Mouse (Mus musculus) CH12.LX (cell line): ENCODE data around the gene Abcf2. TPM values are rescaled to one million over a fixed set of nuclear protein-coding genes. Genes with fewer than 3 reads are reported as not detected.

Experiments used
- DNase-seq: peaks from one replicate; pipeline ENCODE4 v3.0.0-alpha.2; 2013; ENCODE audit errors: extremely low read depth
- H3K27ac ChIP-seq: 2 replicates; pipeline ENCODE4 v1.5.1; 2012; ENCODE audit warnings: low read depth, mild to moderate bottlenecking, control low read depth, moderate library complexity; ENCODE audit not compliant: insufficient read depth
- H3K27me3 ChIP-seq: replicated peaks from 2 replicates; pipeline ENCODE3; 2012; ENCODE audit warnings: inconsistent platforms
- H3K36me3 ChIP-seq, 2 experiments: replicated peaks in 1 of 2; 2 replicates each; pipeline versions ENCODE3 to v1.6.1; 2012; ENCODE audit warnings: inconsistent platforms in 1 of 2, low read length in 1 of 2, mild to moderate bottlenecking in 1 of 2, mixed read lengths in 1 of 2, moderate library complexity in 1 of 2; ENCODE audit not compliant: control insufficient read depth in 1 of 2, insufficient read depth in 1 of 2
- H3K4me1 ChIP-seq, 2 experiments: 2 replicates each; pipeline ENCODE4 v1.6.1; 2012; ENCODE audit warnings: inconsistent platforms in 1 of 2, moderate library complexity in 1 of 2; ENCODE audit not compliant: insufficient read depth in 2 of 2, control insufficient read depth in 1 of 2
- H3K4me2 ChIP-seq: 2 replicates; pipeline ENCODE4 v1.6.1; 2012; ENCODE audit warnings: low read depth, mild to moderate bottlenecking, control low read depth; ENCODE audit not compliant: poor library complexity, insufficient read depth, severe bottlenecking
- H3K4me3 ChIP-seq, 3 experiments: fragments of 150-350 bp in 1 of 3; sonication (generic) in 1 of 3; replicated peaks in 1 of 3; 2 replicates each; pipeline versions ENCODE3 to v1.5.1; 2011 to 2012; ENCODE audit warnings: low read depth in 2 of 3, low read length in 2 of 3, mild to moderate bottlenecking in 2 of 3, moderate library complexity in 2 of 3, control low read depth in 1 of 3, improper control_type of control experiment in 1 of 3, inconsistent platforms in 1 of 3, mixed read lengths in 1 of 3; ENCODE audit not compliant: poor library complexity in 1 of 3
- H3K79me2 ChIP-seq: replicated peaks from 2 replicates; pipeline ENCODE4 v1.6.1; 2012; ENCODE audit warnings: mild to moderate bottlenecking, moderate library complexity; ENCODE audit not compliant: control insufficient read depth, poor library complexity, insufficient read depth, severe bottlenecking; ENCODE audit errors: extremely low read depth
- H3K9ac ChIP-seq: 2 replicates; pipeline ENCODE4 v1.6.1; 2012; ENCODE audit warnings: low read depth, mild to moderate bottlenecking, control low read depth, moderate library complexity; ENCODE audit not compliant: insufficient read depth
- H3K9me3 ChIP-seq: replicated peaks from 2 replicates; pipeline ENCODE3; 2012; ENCODE audit warnings: low read length, inconsistent platforms, mixed read lengths
- BHLHE40 ChIP-seq: IDR thresholded peaks from 2 replicates; pipeline ENCODE4 v1.6.1; 2011; ENCODE audit warnings: mild to moderate bottlenecking, low read depth, low read length, improper control_type of control experiment
- CHD1 ChIP-seq: IDR thresholded peaks from 2 replicates; pipeline ENCODE4 v1.6.1; 2012; ENCODE audit warnings: low read depth, low read length, improper control_type of control experiment, inconsistent platforms
- CHD2 ChIP-seq: IDR thresholded peaks from 2 replicates; pipeline ENCODE4 v1.6.1; 2011; ENCODE audit warnings: low read length, improper control_type of control experiment
- E2F4 ChIP-seq: IDR thresholded peaks from 2 replicates; pipeline ENCODE4 v1.6.1; 2011; ENCODE audit warnings: low read depth, low read length, improper control_type of control experiment; ENCODE audit not compliant: insufficient replicate concordance
- ELF1 ChIP-seq: IDR thresholded peaks from 2 replicates; pipeline ENCODE4 v1.6.1; 2014; ENCODE audit warnings: low read depth, mild to moderate bottlenecking, inconsistent platforms, low read length, improper control_type of control experiment
- EP300 ChIP-seq: IDR thresholded peaks from 2 replicates; pipeline ENCODE4 v1.6.1; 2011; ENCODE audit warnings: low read length, improper control_type of control experiment
- IRF4 ChIP-seq: IDR thresholded peaks from 2 replicates; pipeline ENCODE4 v1.6.1; 2014; ENCODE audit warnings: low read depth, mild to moderate bottlenecking, inconsistent platforms, low read length, improper control_type of control experiment
- JUN ChIP-seq: IDR thresholded peaks from 2 replicates; pipeline ENCODE4 v1.6.1; 2011; ENCODE audit warnings: low read depth, mild to moderate bottlenecking, low read length, improper control_type of control experiment, moderate library complexity; ENCODE audit not compliant: insufficient read depth
- JUND ChIP-seq: conservative IDR thresholded peaks from 2 replicates; pipeline ENCODE4 v1.6.1; 2011; ENCODE audit warnings: low read depth, low read length, improper control_type of control experiment
- KAT2A ChIP-seq: IDR thresholded peaks from 2 replicates; pipeline ENCODE4 v1.6.1; 2012; ENCODE audit warnings: low read length, improper control_type of control experiment, inconsistent platforms; ENCODE audit not compliant: insufficient replicate concordance
- MAFK ChIP-seq: IDR thresholded peaks from 2 replicates; pipeline ENCODE4 v1.6.1; 2011; ENCODE audit warnings: low read length, improper control_type of control experiment; ENCODE audit not compliant: insufficient replicate concordance
- MAX ChIP-seq: IDR thresholded peaks from 2 replicates; pipeline ENCODE4 v1.6.1; 2011; ENCODE audit warnings: low read length, improper control_type of control experiment
- POLR2A ChIP-seq: IDR thresholded peaks from 2 replicates; pipeline ENCODE4 v1.6.1; 2011; ENCODE audit warnings: low read depth, mild to moderate bottlenecking, improper control_type of control experiment, low read length
- POLR2AphosphoS2 ChIP-seq: IDR thresholded peaks from 2 replicates; pipeline ENCODE4 v1.6.1; 2011; ENCODE audit warnings: low read depth, low read length, improper control_type of control experiment
- UBTF ChIP-seq: IDR thresholded peaks from 2 replicates; pipeline ENCODE4 v1.6.1; 2012; ENCODE audit warnings: low read depth, mild to moderate bottlenecking, inconsistent platforms, low read length, improper control_type of control experiment, moderate library complexity
- USF1 ChIP-seq: IDR thresholded peaks from 2 replicates; pipeline ENCODE4 v1.6.1; 2014; ENCODE audit warnings: low read depth, mild to moderate bottlenecking, inconsistent platforms, low read length, improper control_type of control experiment
- USF2 ChIP-seq: conservative IDR thresholded peaks from 2 replicates; pipeline ENCODE4 v1.6.1; 2011; ENCODE audit warnings: low read depth, low read length, improper control_type of control experiment
- dilution Hi-C: fragments of 300-500 bp; cut with MboI; formaldehyde crosslinking; loops from 2 replicates; pipeline ENCODE4 v1.14.3; 2020; ENCODE audit warnings: low sequenced_read_pairs; ENCODE audit not compliant: extremely low pct_unique_long_range_greater_than_20kb, extremely low pct_ligation_motif_present
- in situ Hi-C: fragments of 300-500 bp; cut with MboI; formaldehyde crosslinking; loops from 3 replicates; pipeline ENCODE4 v1.14.3; 2019; ENCODE audit warnings: low sequenced_read_pairs, low pct_ligation_motif_present, low pct_unique_long_range_greater_than_20kb, mixed read lengths
- polyA plus RNA-seq: library from polyadenylated mRNA; unstranded; fragments of >175 nt; gene quantifications from 2 replicates; pipeline ENCODE4 v1.2.1, GENCODE M21; 2012; ENCODE audit warnings: low read depth; ENCODE audit not compliant: insufficient read length
- total RNA-seq, 2 experiments: library from RNA; depleted of rRNA; stranded (reverse); fragments of 300-350 nt in 1 of 2; fragments of >200 nt in 1 of 2; gene quantifications; 2 replicates each; pipeline ENCODE4 v1.2.3; 2012 to 2014

Abcf2 gene
- total and polyA plus RNA-seq, 3 experiments = 118 to 162 (median 162) TPM

DNA sequence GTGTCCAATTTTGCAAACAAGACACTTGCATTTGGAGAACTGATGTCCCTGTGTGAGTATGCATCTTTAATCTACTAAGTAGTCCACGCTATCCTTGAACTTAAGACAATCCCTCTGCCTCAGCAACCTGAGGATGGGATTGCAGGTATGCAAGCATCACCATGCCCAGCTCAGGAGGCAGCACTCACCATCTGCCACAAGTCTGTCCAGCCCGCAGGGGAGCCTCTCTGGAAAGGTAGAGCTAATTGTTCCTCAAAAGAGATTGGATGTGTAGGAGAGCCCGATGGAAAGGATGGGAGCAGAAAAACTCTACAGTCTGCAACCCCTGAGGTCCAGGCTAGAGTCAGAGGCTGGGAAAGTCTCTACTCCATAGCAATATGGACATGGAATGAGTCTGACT lies 41.7 kb upstream of the Abcf2 start:
- no peak for DNase-seq
- H3K79me2 ChIP-seq = no peaks in the 10 kb centered on the region

DNA sequence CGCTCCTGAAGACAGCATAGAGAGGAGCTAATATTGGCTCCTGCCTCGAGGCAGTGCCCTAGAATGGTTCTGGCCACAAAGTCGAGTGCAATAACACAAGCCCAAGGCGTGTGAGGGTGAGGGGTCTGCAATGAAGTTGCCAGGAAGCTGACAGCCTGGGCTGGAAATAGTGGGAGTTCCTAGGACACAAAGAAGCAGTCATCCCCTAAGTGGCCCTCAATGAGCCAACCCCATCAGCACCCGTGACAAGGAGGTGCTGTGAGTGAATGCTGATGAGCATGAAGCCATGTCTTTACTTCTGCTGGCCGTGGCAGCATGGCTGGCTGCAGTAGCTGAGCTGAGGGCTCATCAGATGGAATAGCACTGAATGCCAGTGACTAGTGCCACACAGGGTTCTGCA lies 37.8 kb upstream of the Abcf2 start:
- Histone ChIP-seq H3K4me2 (no peak overlapping the region), H3K36me3 (no peaks in the 10 kb centered on the region), H3K79me2 (no peaks in the 10 kb centered on the region), H3K27ac (no peak overlapping the region), H3K4me3 (no peak overlapping the region), H3K9ac (no peak overlapping the region), H3K27me3 (peaks cover 44% of the 10 kb centered on the region), H3K9me3 (no peaks in the 10 kb centered on the region), H3K4me1 (no peaks in the 10 kb centered on the region)
- no peak for TF ChIP-seq CHD2
- TF ChIP-seq USF2 = no peak
- dilution Hi-C loops (no loop called here), in situ Hi-C loops (no loop called here)
- DNase-seq = no peak

More for the DNA sequence above, 41.7 kb upstream of the Abcf2 start:
- Histone ChIP-seq H3K9me3 (no peaks in the 10 kb centered on the region), H3K4me1 (peaks cover under 1 to 4% of the 10 kb centered on the region in 2 experiments; a peak in 3 of 4 replicates), H3K36me3 (no peaks in the 10 kb centered on the region), H3K27me3 (peaks cover 76% of the 10 kb centered on the region), H3K9ac (no peak overlapping the region), H3K4me3 (no peak overlapping the region), H3K4me2 (no peak overlapping the region), H3K27ac (no peak overlapping the region)
- no peak for TF ChIP-seq EP300
- TF ChIP-seq POLR2A = no peak
- no peak for TF ChIP-seq KAT2A
- no peak for TF ChIP-seq JUND
- TF ChIP-seq IRF4 = no peak
- TF ChIP-seq UBTF = no peak
- no peak for TF ChIP-seq POLR2AphosphoS2
- no peak for TF ChIP-seq MAFK
- no peak for TF ChIP-seq USF1
- no peak for TF ChIP-seq ELF1
- no peak for TF ChIP-seq E2F4
- no peak for TF ChIP-seq BHLHE40
- TF ChIP-seq CHD1 = no peak
- TF ChIP-seq MAX = no peak
- dilution Hi-C loops = no loop called here
- in situ Hi-C loops = no loop called here

DNA sequence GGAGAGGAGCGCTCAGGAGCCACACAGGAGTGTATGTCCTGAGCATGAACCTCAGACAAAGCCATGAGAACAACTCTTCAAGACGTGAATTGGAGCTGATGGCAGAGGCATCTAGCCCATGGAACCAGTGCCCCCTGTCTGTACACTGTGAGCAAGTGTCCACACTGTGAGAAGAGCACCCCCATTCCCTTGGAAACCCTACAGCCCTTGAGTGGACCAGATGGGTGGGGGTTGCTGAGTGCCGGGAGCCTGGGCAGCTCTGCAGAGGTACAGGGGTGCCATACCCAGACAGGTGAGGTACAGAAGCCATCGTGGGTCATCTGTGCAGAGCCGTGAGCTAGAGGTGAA lies 35.0 kb upstream of the Abcf2 start:
- H3K9me3 ChIP-seq = no peaks in the 10 kb centered on the region
- in situ Hi-C loops = no loop called here
- H3K79me2 ChIP-seq = no peaks in the 10 kb centered on the region
- peaks cover 37% of the 10 kb centered on the region for H3K27me3 ChIP-seq
- H3K4me3 ChIP-seq = no peak overlapping the region
- no peak overlapping the region for H3K27ac ChIP-seq
- no peak for TF ChIP-seq JUN
- TF ChIP-seq, all 38 proteins: peak for 0
- H3K9ac ChIP-seq = no peak overlapping the region
- no peak overlapping the region for H3K4me2 ChIP-seq
- H3K36me3 ChIP-seq = no peaks in the 10 kb centered on the region
- H3K4me1 ChIP-seq = peaks cover 0 to 13% of the 10 kb centered on the region in 2 experiments; a peak in 2 of 4 replicates
- dilution Hi-C loops = no loop called here
- no peak for DNase-seq
